Mouse (Mus musculus) kidney, embryonic 14.5 days (tissue): Measurements from ENCODE around the gene Nhlrc3. TPM values are rescaled to one million over a fixed set of nuclear protein-coding genes. Genes with fewer than 3 reads are reported as not detected.

ENCODE experiments used
- ATAC-seq: fragments of 200-750 bp; cut with Nextera tagmentation; 2 replicates; pipeline ENCODE4 v1.8.0; 2017; ENCODE audit warnings: moderate number of reproducible peaks, mild to moderate bottlenecking, moderate TSS enrichment, moderate library complexity; ENCODE audit not compliant: low FRiP score, low TSS enrichment
- H3K27ac ChIP-seq: fragments of 300-500 bp; sonication (generic); 2 replicates; pipeline ENCODE4 v1.5.1; 2014; ENCODE audit warnings: low read depth, mild to moderate bottlenecking, low read length, moderate library complexity, mixed read lengths
- H3K27me3 ChIP-seq: fragments of 300-500 bp; sonication (generic); 2 replicates; pipeline ENCODE4 v1.6.1; 2014; ENCODE audit warnings: mild to moderate bottlenecking, low read length; ENCODE audit not compliant: control insufficient read depth, insufficient read depth
- H3K36me3 ChIP-seq: fragments of 300-500 bp; sonication (generic); 2 replicates; pipeline ENCODE4 v1.6.1; 2014; ENCODE audit warnings: low read length, mixed read lengths; ENCODE audit not compliant: control insufficient read depth, insufficient read depth
- H3K4me1 ChIP-seq: fragments of 300-500 bp; sonication (generic); 2 replicates; pipeline ENCODE4 v1.6.1; 2014; ENCODE audit warnings: low read length, mixed read lengths; ENCODE audit not compliant: control insufficient read depth, insufficient read depth
- H3K4me2 ChIP-seq: fragments of 300-500 bp; sonication (generic); replicated peaks from 2 replicates; pipeline ENCODE4 v1.6.1; 2014; ENCODE audit warnings: low read depth, mild to moderate bottlenecking, low read length
- H3K4me3 ChIP-seq: fragments of 300-500 bp; sonication (generic); 2 replicates; pipeline ENCODE4 v1.5.1; 2014; ENCODE audit warnings: mild to moderate bottlenecking, low read length
- H3K9ac ChIP-seq: fragments of 300-500 bp; sonication (generic); 2 replicates; pipeline ENCODE4 v1.6.1; 2014; ENCODE audit warnings: low read depth, mild to moderate bottlenecking, low read length, moderate library complexity
- H3K9me3 ChIP-seq: fragments of 300-500 bp; sonication (generic); 2 replicates; pipeline ENCODE4 v1.6.1; 2016; ENCODE audit warnings: low read length; ENCODE audit not compliant: control insufficient read depth
- WGBS: fragments of 180-500 bp; shearing (Covaris S2); extraction: QIAGEN DNeasy Blood & Tissue Kit; methylation state at CpG from one replicate; pipeline ENCODE4 v1.1.7; 2014; 5-methylcytosine and 5-hydroxymethylcytosine counted together
- polyA plus RNA-seq: library from polyadenylated mRNA; unstranded; fragments of >200 nt; fragmentation: Nextera tagmentation; extraction: Ambion mirVana; gene quantifications from 2 replicates; pipeline ENCODE4 v1.2.1, GENCODE M21; 2014

Nhlrc3 gene
- polyA plus RNA-seq, 1 experiment from 2014 or later, result 10.1 TPM

GRCm38 (mm10) chr3:53477468-53477867, 14.3 kb upstream of the Nhlrc3 start:
- ATAC-seq, result 0 out of 2 replicates have a peak, but pooled peaks have one; percentile 26
- no peak overlapping the region for H3K27ac ChIP-seq
- H3K4me1 ChIP-seq, result no peaks in the 10 kb centered on the region
- no peak overlapping the region for H3K4me2 ChIP-seq
- 82% methylated on average over 17 of the region's 17 CpGs for WGBS
- H3K9ac ChIP-seq, result no peak overlapping the region
- no peaks in the 10 kb centered on the region for H3K9me3 ChIP-seq
- no peak overlapping the region for H3K4me3 ChIP-seq
- peaks cover 89% of the 10 kb centered on the region for H3K36me3 ChIP-seq
- H3K27me3 ChIP-seq, result no peaks in the 10 kb centered on the region

- Histone ChIP-seq H3K9me3 (no peaks in the 10 kb centered on the region), H3K27me3 (no peaks in the 10 kb centered on the region), H3K27ac (no peak overlapping the region), H3K4me2 (no peak overlapping the region), H3K9ac (no peak overlapping the region), H3K4me3 (no peak overlapping the region), H3K36me3 (peaks cover 91% of the 10 kb centered on the region), H3K4me1 (no peaks in the 10 kb centered on the region)
- ATAC-seq, result peak; percentile 28; the same call in 1 of the 2 replicates
- WGBS, result 66% methylated on average over 6 of the region's 6 CpGs
Measured at GRCm38 (mm10) chr3:53475889-53476288, 12.8 kb upstream of the Nhlrc3 start.

- 83% methylated on average over 4 of the region's 4 CpGs for WGBS
- Histone ChIP-seq H3K4me1 (no peaks in the 10 kb centered on the region), H3K4me2 (no peak overlapping the region), H3K36me3 (peaks cover 86% of the 10 kb centered on the region), H3K4me3 (no peak overlapping the region), H3K9ac (no peak overlapping the region), H3K27me3 (no peaks in the 10 kb centered on the region), H3K27ac (no peak overlapping the region), H3K9me3 (no peaks in the 10 kb centered on the region)
- ATAC-seq, result no peak
Measured at GRCm38 (mm10) chr3:53474179-53474578, 11.0 kb upstream of the Nhlrc3 start.

- peaks cover 71% of the 10 kb centered on the region for H3K36me3 ChIP-seq
- H3K9ac ChIP-seq, result no peak overlapping the region
- no peak overlapping the region for H3K4me3 ChIP-seq
- H3K27ac ChIP-seq, result no peak overlapping the region
- no peak overlapping the region for H3K4me2 ChIP-seq
- no peaks in the 10 kb centered on the region for H3K27me3 ChIP-seq
- WGBS, result 96% methylated on average over 5 of the region's 5 CpGs
- H3K4me1 ChIP-seq, result peaks cover 5% of the 10 kb centered on the region; the same call in 1 of the 2 replicates
- H3K9me3 ChIP-seq, result no peaks in the 10 kb centered on the region
- no peak for ATAC-seq
Measured at GRCm38 (mm10) chr3:53472061-53472460, 8.9 kb upstream of the Nhlrc3 start.

- H3K36me3 ChIP-seq, result peaks cover 51% of the 10 kb centered on the region
- 95% methylated on average over 5 of the region's 5 CpGs for WGBS
Measured at GRCm38 (mm10) chr3:53469650-53470049, 6.5 kb upstream of the Nhlrc3 start.

GRCm38 (mm10) chr3:53467356-53467755, 4.2 kb upstream of the Nhlrc3 start:
- no peaks in the 10 kb centered on the region for H3K9me3 ChIP-seq
- no peak overlapping the region for H3K27ac ChIP-seq
- no peak overlapping the region for H3K4me2 ChIP-seq
- no peak overlapping the region for H3K9ac ChIP-seq
- peaks cover 22% of the 10 kb centered on the region for H3K4me1 ChIP-seq
- ATAC-seq, result no peak
- H3K36me3 ChIP-seq, result peaks cover 28% of the 10 kb centered on the region
- no peak overlapping the region for H3K4me3 ChIP-seq
- WGBS, result 80% methylated on average over 5 of the region's 5 CpGs
- H3K27me3 ChIP-seq, result no peaks in the 10 kb centered on the region

More at GRCm38 (mm10) chr3:53469650-53470049, 6.5 kb upstream of the Nhlrc3 start:
- H3K9me3 ChIP-seq, result no peaks in the 10 kb centered on the region
- no peaks in the 10 kb centered on the region for H3K27me3 ChIP-seq
- no peak for ATAC-seq
- H3K4me1 ChIP-seq, result peaks cover 22% of the 10 kb centered on the region
- no peak overlapping the region for H3K9ac ChIP-seq
- H3K4me3 ChIP-seq, result no peak overlapping the region
- H3K27ac ChIP-seq, result no peak overlapping the region
- no peak overlapping the region for H3K4me2 ChIP-seq

- Histone ChIP-seq H3K27me3 (no peaks in the 10 kb centered on the region), H3K9me3 (no peaks in the 10 kb centered on the region), H3K9ac (no peak overlapping the region), H3K27ac (no peak overlapping the region), H3K4me3 (no peak overlapping the region; the same call in 1 of the 2 replicates), H3K4me2 (peak overlapping the region; percentile 22; the same call in 1 of the 2 replicates), H3K4me1 (peaks cover 22% of the 10 kb centered on the region), H3K36me3 (peaks cover 20% of the 10 kb centered on the region)
- 75% methylated on average over 9 of the region's 9 CpGs for WGBS
- no peak for ATAC-seq
Measured at GRCm38 (mm10) chr3:53466481-53466880, 3.3 kb upstream of the Nhlrc3 start.

- peak overlapping the region; percentile 98 for H3K4me3 ChIP-seq
- H3K4me1 ChIP-seq, result peaks cover 22% of the 10 kb centered on the region
- no peak for ATAC-seq
- peaks cover 14% of the 10 kb centered on the region for H3K36me3 ChIP-seq
- peak overlapping the region; percentile 80 for H3K4me2 ChIP-seq
- WGBS, result 29% methylated on average over 6 of the region's 6 CpGs
- H3K9me3 ChIP-seq, result no peaks in the 10 kb centered on the region
- H3K9ac ChIP-seq, result peak overlapping the region; percentile 8; the same call in 1 of the 2 replicates
- H3K27ac ChIP-seq, result no peak overlapping the region
- no peaks in the 10 kb centered on the region for H3K27me3 ChIP-seq
Measured at GRCm38 (mm10) chr3:53465330-53465729, 2.2 kb upstream of the Nhlrc3 start.

GRCm38 (mm10) chr3:53464146-53464698, 1.1 kb upstream of the Nhlrc3 start:
- Histone ChIP-seq H3K4me3 (peak overlapping the region; percentile 98), H3K4me2 (peak overlapping the region; percentile 80), H3K27me3 (no peaks in the 10 kb centered on the region), H3K9me3 (no peaks in the 10 kb centered on the region), H3K9ac (peak overlapping the region; percentile 93), H3K36me3 (peaks cover 16% of the 10 kb centered on the region), H3K27ac (peak overlapping the region; percentile 80; the same call in 1 of the 2 replicates), H3K4me1 (peaks cover 22% of the 10 kb centered on the region)
- ATAC-seq, result no peak
- under 1% methylated on average over 20 of the region's 20 CpGs for WGBS
